Mouse (Mus musculus) testis, adult 2 months (tissue): Measurements from ENCODE around the gene Htr2b.

Experiments
- CTCF ChIP-seq: fragments of 200-500 bp; IDR thresholded peaks from 2 replicates; pipeline ENCODE4 v1.5.1; 2012; ENCODE audit warnings: low read depth, mild to moderate bottlenecking, inconsistent platforms, low read length, moderate library complexity; ENCODE audit not compliant: control insufficient read depth, insufficient read depth, insufficient replicate concordance
- POLR2A ChIP-seq: fragments of 200-500 bp; IDR thresholded peaks from 2 replicates; pipeline ENCODE4 v1.6.1; 2012; ENCODE audit warnings: low read depth, mild to moderate bottlenecking, inconsistent platforms, low read length, moderate library complexity; ENCODE audit not compliant: control insufficient read depth

DNA sequence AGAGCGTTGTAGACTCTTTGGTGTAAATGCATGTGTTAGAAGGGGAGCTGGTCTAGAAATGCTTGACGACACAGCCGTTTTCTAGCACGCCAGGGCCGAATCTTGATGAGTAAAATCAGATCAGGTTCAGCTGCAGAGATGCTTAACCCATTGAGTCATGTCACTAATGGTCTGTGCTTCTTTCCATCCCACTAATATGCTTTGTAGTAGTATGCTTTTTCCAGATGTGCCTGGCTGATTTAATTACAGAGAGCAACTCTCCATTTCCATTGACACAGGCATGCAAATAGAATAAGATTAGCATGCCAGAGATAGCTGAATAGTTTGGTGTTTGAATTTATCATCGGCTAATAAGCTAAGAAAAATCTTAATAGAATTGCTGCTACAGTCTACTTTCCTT, 23.5 kb upstream of the Htr2b start:
- TF ChIP-seq POLR2A: no peak
- TF ChIP-seq CTCF: no peak
